Mouse (Mus musculus): ENCODE measurements around the gene Mospd2. TPM values are rescaled to one million over a fixed set of nuclear protein-coding genes. Genes with fewer than 3 reads are reported as not detected.
A peak's percentile ranks its signal among the peaks of the same experiment; 100 is the strongest.

Gene Mospd2
- total RNA-seq (2017) = 87.6 to 107 TPM (median 106 TPM) in 3 replicates

GRCm38 (mm10) chrX:164980193-164980775 lies at the start of gene Mospd2, which contains the start of gene Fancb:
Gene Mospd2, minus strand, starts transcription at chrX:164980375.
Gene Fancb, plus strand, starts transcription at chrX:164980592.
- ATAC-seq (replicated peaks; ENCODE audit: insufficient number of reproducible peaks, low FRiP score, low TSS enrichment, poor library complexity, severe bottlenecking) = peak; percentile 96

- no peak for ATAC-seq (replicated peaks; ENCODE audit: insufficient number of reproducible peaks, low FRiP score, low TSS enrichment, poor library complexity, severe bottlenecking)
Observed at GRCm38 (mm10) chrX:165004779-165005324, 24.7 kb upstream of the Mospd2 start, which contains the start of gene Gm17604. Gene Gm17604, minus strand, starts transcription at chrX:165004829.

- no peak for ATAC-seq (replicated peaks; ENCODE audit: insufficient number of reproducible peaks, low FRiP score, low TSS enrichment, poor library complexity, severe bottlenecking)
Observed at GRCm38 (mm10) chrX:165003141-165003540, 23.0 kb upstream of the Mospd2 start.

GRCm38 (mm10) chrX:164978866-164979265 lies 1.3 kb downstream of the Mospd2 start:
- ATAC-seq (replicated peaks; ENCODE audit: insufficient number of reproducible peaks, low FRiP score, low TSS enrichment, poor library complexity, severe bottlenecking) = no peak

GRCm38 (mm10) chrX:164971206-164971605 lies 9.0 kb downstream of the Mospd2 start:
- ATAC-seq (replicated peaks; ENCODE audit: insufficient number of reproducible peaks, low FRiP score, low TSS enrichment, poor library complexity, severe bottlenecking) = no peak

GRCm38 (mm10) chrX:164965750-164966448 lies 14.3 kb downstream of the Mospd2 start:
- no peak for ATAC-seq (replicated peaks; ENCODE audit: insufficient number of reproducible peaks, low FRiP score, low TSS enrichment, poor library complexity, severe bottlenecking)

- no peak for ATAC-seq (replicated peaks; ENCODE audit: insufficient number of reproducible peaks, low FRiP score, low TSS enrichment, poor library complexity, severe bottlenecking)
Observed at GRCm38 (mm10) chrX:164952601-164953375, 27.4 kb downstream of the Mospd2 start.

GRCm38 (mm10) chrX:164951858-164952576 lies 28.2 kb downstream of the Mospd2 start:
- ATAC-seq (replicated peaks; ENCODE audit: insufficient number of reproducible peaks, low FRiP score, low TSS enrichment, poor library complexity, severe bottlenecking) = no peak

- ATAC-seq (replicated peaks; ENCODE audit: insufficient number of reproducible peaks, low FRiP score, low TSS enrichment, poor library complexity, severe bottlenecking) = peak; percentile 63; the same call in 1 of the 2 replicates
Observed at GRCm38 (mm10) chrX:164941540-164941939, 38.6 kb downstream of the Mospd2 start.

- no peak for ATAC-seq (replicated peaks; ENCODE audit: insufficient number of reproducible peaks, low FRiP score, low TSS enrichment, poor library complexity, severe bottlenecking)
Observed at GRCm38 (mm10) chrX:164912993-164913392, 67.2 kb downstream of the Mospd2 start.

GRCm38 (mm10) chrX:164912186-164912585 lies 68.0 kb downstream of the Mospd2 start:
- ATAC-seq (replicated peaks; ENCODE audit: insufficient number of reproducible peaks, low FRiP score, low TSS enrichment, poor library complexity, severe bottlenecking) = no peak

- no peak for ATAC-seq (replicated peaks; ENCODE audit: insufficient number of reproducible peaks, low FRiP score, low TSS enrichment, poor library complexity, severe bottlenecking)
Observed at GRCm38 (mm10) chrX:164901847-164902246, 78.3 kb downstream of the Mospd2 start.

- no peak for ATAC-seq (replicated peaks; ENCODE audit: insufficient number of reproducible peaks, low FRiP score, low TSS enrichment, poor library complexity, severe bottlenecking)
Observed at GRCm38 (mm10) chrX:164899805-164900204, 80.4 kb downstream of the Mospd2 start.

- ATAC-seq (replicated peaks; ENCODE audit: insufficient number of reproducible peaks, low FRiP score, low TSS enrichment, poor library complexity, severe bottlenecking) = no peak
Observed at GRCm38 (mm10) chrX:164886260-164886659, 93.9 kb downstream of the Mospd2 start.

Other genes with a start within 250 kb of the Mospd2 start
- gene Fancb, start 217 bp upstream of the Mospd2 start, total RNA-seq (2017) = 1.9 to 4.7 TPM (median 2.7 TPM) in 3 replicates
- gene Gm17604, start 24.5 kb upstream of the Mospd2 start, total RNA-seq (2017) = not detected in 3 replicates